Mouse (Mus musculus) yolk sac, embryonic 10.5 days (tissue): Measurements from ENCODE around the gene Tex33.

Source experiments
- DNase-seq: peaks from one replicate; pipeline ENCODE4 v3.0.0-alpha.2; 2017; ENCODE audit warnings: low spot score

Gene Tex33

GRCm38 (mm10) chr15:78414157-78414556 lies 18.4 kb upstream of the Tex33 start:
- no peak for DNase-seq

GRCm38 (mm10) chr15:78413719-78414117 lies 18.0 kb upstream of the Tex33 start:
- DNase-seq = no peak

- no peak for DNase-seq
Observed at GRCm38 (mm10) chr15:78413083-78413718, 17.5 kb upstream of the Tex33 start.

GRCm38 (mm10) chr15:78409570-78410052 lies 13.9 kb upstream of the Tex33 start:
- peak; percentile 81 for DNase-seq

- peak; percentile 91 for DNase-seq
Observed at GRCm38 (mm10) chr15:78406293-78406934, 10.7 kb upstream of the Tex33 start, which contains the start of gene Mpst. Gene Mpst (plus strand): TSS chr15:78406416.

- DNase-seq = peak; percentile 97
Observed at GRCm38 (mm10) chr15:78405517-78406211, 10.0 kb upstream of the Tex33 start, which contains the start of gene Tst. Gene Tst (minus strand): TSS chr15:78405907.

GRCm38 (mm10) chr15:78405098-78405497 lies 9.4 kb upstream of the Tex33 start:
- no peak for DNase-seq

- no peak for DNase-seq
Observed at GRCm38 (mm10) chr15:78403896-78404295, 8.2 kb upstream of the Tex33 start.

GRCm38 (mm10) chr15:78403301-78403741 lies 7.6 kb upstream of the Tex33 start:
- peak; percentile 90 for DNase-seq

- no peak for DNase-seq
Observed at GRCm38 (mm10) chr15:78402423-78402822, 6.7 kb upstream of the Tex33 start.

GRCm38 (mm10) chr15:78401921-78402320 lies 6.2 kb upstream of the Tex33 start:
- no peak for DNase-seq

- no peak for DNase-seq
Observed at GRCm38 (mm10) chr15:78401345-78401744, 5.6 kb upstream of the Tex33 start.

- DNase-seq = no peak
Observed at GRCm38 (mm10) chr15:78390855-78391254, 4.9 kb downstream of the Tex33 start.

GRCm38 (mm10) chr15:78385564-78385963 lies 10.1 kb downstream of the Tex33 start:
- no peak for DNase-seq

GRCm38 (mm10) chr15:78384220-78385116 lies 11.2 kb downstream of the Tex33 start:
- peak; percentile 79 for DNase-seq

GRCm38 (mm10) chr15:78383450-78384219 lies 12.1 kb downstream of the Tex33 start:
- peak; percentile 69 for DNase-seq

GRCm38 (mm10) chr15:78382115-78382514 lies 13.6 kb downstream of the Tex33 start:
- DNase-seq = no peak

- DNase-seq = no peak
Observed at GRCm38 (mm10) chr15:78380741-78381140, 15.0 kb downstream of the Tex33 start.

- no peak for DNase-seq
Observed at GRCm38 (mm10) chr15:78380208-78380607, 15.5 kb downstream of the Tex33 start.

GRCm38 (mm10) chr15:78378556-78378955 lies 17.2 kb downstream of the Tex33 start:
- no peak for DNase-seq

GRCm38 (mm10) chr15:78377859-78378258 lies 17.9 kb downstream of the Tex33 start:
- DNase-seq = no peak
